Mouse (Mus musculus): Measurements from ENCODE around the gene Wdr93. TPM values are rescaled to one million over a fixed set of nuclear protein-coding genes. Genes with fewer than 3 reads are reported as not detected.

The Wdr93 gene
- polyA plus RNA-seq, 1 experiment, result 0.04 TPM

- Histone ChIP-seq H3K4me3 (ENCODE audit: insufficient read depth, poor library complexity, severe bottlenecking) (no peak overlapping the region), H3K36me3 (ENCODE audit: control insufficient read depth, insufficient read depth) (no peaks in the 10 kb centered on the region)
- TF ChIP-seq CTCF (IDR thresholded peaks at IDR 0.05; ENCODE audit: control insufficient read depth, insufficient read depth, insufficient read length) (no peak), FOSL1 (IDR thresholded peaks at IDR 0.05; ENCODE audit: insufficient read depth, low read length, poor library complexity, severe bottlenecking) (no peak), CEBPB (IDR thresholded peaks at IDR 0.05; ENCODE audit: low read depth) (no peak), MAX (IDR thresholded peaks at IDR 0.05) (no peak), MYOD1 (IDR thresholded peaks at IDR 0.05; ENCODE audit: control insufficient read depth, insufficient read length, low read depth) (no peak), USF1 (IDR thresholded peaks at IDR 0.05; ENCODE audit: low read depth) (no peak), MYOG (IDR thresholded peaks at IDR 0.05; ENCODE audit: control insufficient read depth, extremely low read depth, insufficient read length) (no peak)
Measured at GRCm38 (mm10) chr7:79803887-79804286, 60.9 kb downstream of the Wdr93 start.

GRCm38 (mm10) chr7:79808561-79808960 is 65.6 kb downstream of the Wdr93 start:
- TF ChIP-seq FOSL1 (IDR thresholded peaks at IDR 0.05; ENCODE audit: insufficient read depth, low read length, poor library complexity, severe bottlenecking) (no peak), MAX (IDR thresholded peaks at IDR 0.05) (no peak), MYOG (IDR thresholded peaks at IDR 0.05; ENCODE audit: control insufficient read depth, extremely low read depth, insufficient read length) (no peak), CEBPB (IDR thresholded peaks at IDR 0.05; ENCODE audit: low read depth) (no peak), USF1 (IDR thresholded peaks at IDR 0.05; ENCODE audit: low read depth) (no peak), CTCF (IDR thresholded peaks at IDR 0.05; ENCODE audit: control insufficient read depth, insufficient read depth, insufficient read length) (no peak), MYOD1 (IDR thresholded peaks at IDR 0.05; ENCODE audit: control insufficient read depth, insufficient read length, low read depth) (no peak)

More at GRCm38 (mm10) chr7:79803887-79804286, 60.9 kb downstream of the Wdr93 start:
- Histone ChIP-seq H3K27me3 (ENCODE audit: control insufficient read depth, insufficient read depth, insufficient read length) (no peaks in the 10 kb centered on the region), H3ac (ENCODE audit: control insufficient read depth, insufficient read length, low read depth) (no peak overlapping the region), H3K79me2 (ENCODE audit: control insufficient read depth, insufficient read depth) (no peaks in the 10 kb centered on the region), H3K79me3 (ENCODE audit: low read depth) (no peaks in the 10 kb centered on the region)

GRCm38 (mm10) chr7:79810611-79811506 is 67.9 kb downstream of the Wdr93 start, which contains the start of gene Mesp2:
Gene Mesp2 (plus strand): TSS chr7:79810727.
- H3K79me3 ChIP-seq (ENCODE audit: low read depth), result no peaks in the 10 kb centered on the region
- H3K27me3 ChIP-seq (ENCODE audit: control insufficient read depth, insufficient read depth, insufficient read length), result peaks cover 8% of the 10 kb centered on the region
- no peak for TF ChIP-seq USF1 (IDR thresholded peaks at IDR 0.05; ENCODE audit: low read depth)
- no peak for TF ChIP-seq CEBPB (IDR thresholded peaks at IDR 0.05; ENCODE audit: low read depth)
- TF ChIP-seq MYOG (IDR thresholded peaks at IDR 0.05; ENCODE audit: control insufficient read depth, extremely low read depth, insufficient read length), result no peak
- no peak for TF ChIP-seq MYOD1 (IDR thresholded peaks at IDR 0.05; ENCODE audit: control insufficient read depth, insufficient read length, low read depth)
- no peak for TF ChIP-seq FOSL1 (IDR thresholded peaks at IDR 0.05; ENCODE audit: insufficient read depth, low read length, poor library complexity, severe bottlenecking)
- no peak for TF ChIP-seq MAX (IDR thresholded peaks at IDR 0.05)
- no peak for TF ChIP-seq CTCF (IDR thresholded peaks at IDR 0.05; ENCODE audit: control insufficient read depth, insufficient read depth, insufficient read length)
- H3K4me3 ChIP-seq (ENCODE audit: insufficient read depth, poor library complexity, severe bottlenecking), result no peak within 1 kb of the TSS
- H3ac ChIP-seq (ENCODE audit: control insufficient read depth, insufficient read length, low read depth), result no peak within 1 kb of the TSS
- no peaks in the 10 kb centered on the region for H3K36me3 ChIP-seq (ENCODE audit: control insufficient read depth, insufficient read depth)
- no peaks in the 10 kb centered on the region for H3K79me2 ChIP-seq (ENCODE audit: control insufficient read depth, insufficient read depth)

More at GRCm38 (mm10) chr7:79808561-79808960, 65.6 kb downstream of the Wdr93 start:
- Histone ChIP-seq H3K4me3 (ENCODE audit: insufficient read depth, poor library complexity, severe bottlenecking) (no peak overlapping the region), H3K79me2 (ENCODE audit: control insufficient read depth, insufficient read depth) (no peaks in the 10 kb centered on the region), H3K27me3 (ENCODE audit: control insufficient read depth, insufficient read depth, insufficient read length) (peaks cover 8% of the 10 kb centered on the region), H3K79me3 (ENCODE audit: low read depth) (no peaks in the 10 kb centered on the region), H3ac (ENCODE audit: control insufficient read depth, insufficient read length, low read depth) (no peak overlapping the region), H3K36me3 (ENCODE audit: control insufficient read depth, insufficient read depth) (no peaks in the 10 kb centered on the region)

- no peak overlapping the region for H3ac ChIP-seq (ENCODE audit: control insufficient read depth, insufficient read length, low read depth)
- no peaks in the 10 kb centered on the region for H3K79me2 ChIP-seq (ENCODE audit: control insufficient read depth, insufficient read depth)
- TF ChIP-seq FOSL1 (IDR thresholded peaks at IDR 0.05; ENCODE audit: insufficient read depth, low read length, poor library complexity, severe bottlenecking) (no peak), MYOD1 (IDR thresholded peaks at IDR 0.05; ENCODE audit: control insufficient read depth, insufficient read length, low read depth) (no peak), CEBPB (IDR thresholded peaks at IDR 0.05; ENCODE audit: low read depth) (no peak), MYOG (IDR thresholded peaks at IDR 0.05; ENCODE audit: control insufficient read depth, extremely low read depth, insufficient read length) (no peak), MAX (IDR thresholded peaks at IDR 0.05) (no peak), USF1 (IDR thresholded peaks at IDR 0.05; ENCODE audit: low read depth) (no peak), CTCF (IDR thresholded peaks at IDR 0.05; ENCODE audit: control insufficient read depth, insufficient read depth, insufficient read length) (no peak)
- H3K36me3 ChIP-seq (ENCODE audit: control insufficient read depth, insufficient read depth), result no peaks in the 10 kb centered on the region
- H3K79me3 ChIP-seq (ENCODE audit: low read depth), result no peaks in the 10 kb centered on the region
- H3K4me3 ChIP-seq (ENCODE audit: insufficient read depth, poor library complexity, severe bottlenecking), result no peak overlapping the region
- H3K27me3 ChIP-seq (ENCODE audit: control insufficient read depth, insufficient read depth, insufficient read length), result peaks cover 8% of the 10 kb centered on the region
Measured at GRCm38 (mm10) chr7:79813409-79813808, 70.4 kb downstream of the Wdr93 start.

- H3K4me3 ChIP-seq (ENCODE audit: insufficient read depth, poor library complexity, severe bottlenecking), result no peak overlapping the region
Measured at GRCm38 (mm10) chr7:79818321-79818720, 75.4 kb downstream of the Wdr93 start.

More at GRCm38 (mm10) chr7:79818321-79818720, 75.4 kb downstream of the Wdr93 start:
- Histone ChIP-seq H3K36me3 (ENCODE audit: control insufficient read depth, insufficient read depth) (peaks cover 4% of the 10 kb centered on the region), H3ac (ENCODE audit: control insufficient read depth, insufficient read length, low read depth) (no peak overlapping the region), H3K79me3 (ENCODE audit: low read depth) (no peaks in the 10 kb centered on the region), H3K79me2 (ENCODE audit: control insufficient read depth, insufficient read depth) (no peaks in the 10 kb centered on the region), H3K27me3 (ENCODE audit: control insufficient read depth, insufficient read depth, insufficient read length) (no peaks in the 10 kb centered on the region)
- TF ChIP-seq FOSL1 (IDR thresholded peaks at IDR 0.05; ENCODE audit: insufficient read depth, low read length, poor library complexity, severe bottlenecking) (no peak), CTCF (IDR thresholded peaks at IDR 0.05; ENCODE audit: control insufficient read depth, insufficient read depth, insufficient read length) (no peak), MYOD1 (IDR thresholded peaks at IDR 0.05; ENCODE audit: control insufficient read depth, insufficient read length, low read depth) (no peak), CEBPB (IDR thresholded peaks at IDR 0.05; ENCODE audit: low read depth) (no peak), USF1 (IDR thresholded peaks at IDR 0.05; ENCODE audit: low read depth) (no peak), MYOG (IDR thresholded peaks at IDR 0.05; ENCODE audit: control insufficient read depth, extremely low read depth, insufficient read length) (no peak), MAX (IDR thresholded peaks at IDR 0.05) (no peak)
